Mouse (Mus musculus): ENCODE measurements around the gene Zcchc2.
A peak's percentile ranks its signal among the peaks of the same experiment; 100 is the strongest.

Gene Zcchc2

DNA sequence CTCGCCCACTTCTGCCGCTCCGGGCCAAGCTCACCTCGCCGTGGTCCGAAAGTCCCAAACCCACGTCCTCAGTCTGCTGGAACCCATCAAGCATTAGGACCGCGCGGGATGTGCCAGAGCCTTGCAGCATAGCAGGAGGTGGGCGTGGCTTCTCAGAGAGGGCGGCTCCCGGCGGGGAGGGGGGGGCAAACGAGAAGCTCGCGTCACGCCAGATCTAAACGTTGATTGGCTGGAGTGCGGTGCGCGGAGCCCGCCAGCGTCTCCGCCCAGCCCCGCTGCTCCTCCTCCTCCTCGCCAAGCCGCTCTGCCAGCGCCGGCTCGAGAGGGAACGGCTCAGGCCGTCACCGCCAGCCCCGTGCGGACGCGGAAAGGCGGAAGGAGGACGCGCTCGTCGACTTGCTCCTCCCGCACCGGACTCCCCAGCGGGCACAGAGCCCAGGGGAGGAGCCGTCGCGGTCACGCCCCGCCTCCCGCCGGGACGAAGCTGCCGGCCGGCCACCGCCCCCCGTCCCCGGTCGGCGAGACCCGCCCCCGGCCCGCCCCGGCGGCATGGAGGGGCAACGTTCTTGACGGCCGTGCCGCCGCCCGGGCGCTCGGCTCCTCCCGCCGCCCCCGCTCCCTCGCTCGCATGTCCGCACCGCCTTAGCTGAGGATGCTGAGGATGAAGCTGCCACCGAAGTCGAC lies at the start of gene Zcchc2:
TSS of gene Zcchc2 (plus strand) at position 269 of the 684 bp plus-strand sequence.
- DNase-seq = peak; percentile 99 to 100

- DNase-seq = no peak
Observed at GRCm38 (mm10) chr1:105944927-105945580, 45.2 kb upstream of the Zcchc2 start.

GRCm38 (mm10) chr1:105946581-105947540 lies 43.3 kb upstream of the Zcchc2 start:
- DNase-seq = no peak

GRCm38 (mm10) chr1:105948352-105948751 lies 41.9 kb upstream of the Zcchc2 start:
- DNase-seq = no peak

DNA sequence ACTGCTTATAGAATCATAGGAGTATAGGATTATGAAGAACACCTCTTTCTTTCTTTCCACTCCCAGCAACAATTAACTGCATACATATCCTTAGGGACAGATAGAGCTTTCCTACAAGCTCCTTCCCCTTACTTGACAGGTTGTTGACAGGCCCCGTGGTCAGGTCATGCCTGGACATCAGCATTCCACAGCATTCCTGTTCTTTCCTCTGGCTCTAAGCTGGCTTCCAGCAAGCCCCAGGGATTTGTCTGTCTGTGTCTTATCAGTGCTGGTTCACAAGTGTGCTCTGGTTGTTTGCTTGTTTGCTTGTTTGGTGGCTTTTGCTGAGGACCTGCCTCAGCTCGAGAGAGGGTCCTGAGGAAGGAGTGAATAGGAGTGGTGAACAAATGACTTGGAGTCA lies 36.6 kb upstream of the Zcchc2 start:
- no peak for DNase-seq

GRCm38 (mm10) chr1:105954047-105954446 lies 36.2 kb upstream of the Zcchc2 start:
- no peak for DNase-seq

DNA sequence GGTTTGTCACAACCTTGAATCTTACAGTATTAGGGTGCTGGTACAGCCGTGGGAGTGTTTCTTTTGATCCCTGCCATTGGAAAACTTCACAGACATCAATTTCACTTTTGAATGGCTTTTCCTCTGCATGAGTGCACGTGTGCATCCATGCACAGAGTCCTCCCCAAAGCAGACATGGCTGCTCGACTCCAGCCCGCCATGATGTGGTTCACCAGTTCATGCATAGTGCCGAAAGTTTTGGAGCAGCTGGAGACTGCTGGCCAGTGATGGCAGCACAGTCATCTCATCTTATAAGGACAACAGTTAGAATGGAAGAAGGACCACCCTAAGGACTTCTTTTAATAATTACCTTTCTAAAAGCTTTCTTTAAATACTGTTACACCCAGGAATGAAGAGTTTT lies 34.1 kb upstream of the Zcchc2 start:
- DNase-seq = no peak

DNA sequence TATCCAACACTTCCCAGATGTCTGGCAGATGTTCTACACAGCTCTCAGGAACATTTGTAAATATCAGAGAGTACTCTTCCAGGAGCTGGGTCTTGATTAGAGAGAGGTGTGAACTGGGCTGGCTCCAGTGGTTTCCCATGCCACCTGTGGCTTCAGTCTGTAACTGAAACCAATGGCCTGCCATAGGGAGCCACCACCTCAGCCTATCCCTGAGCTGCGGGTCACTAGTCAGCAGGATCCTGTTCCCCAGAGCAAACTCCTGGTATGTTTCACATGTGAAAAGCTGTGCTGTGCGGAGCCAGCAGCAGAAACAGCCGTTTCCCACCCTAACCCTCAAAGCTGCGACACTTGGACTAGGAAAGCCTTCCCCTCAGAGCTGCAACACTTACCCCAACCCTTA lies 28.7 kb upstream of the Zcchc2 start:
- DNase-seq = no peak

- no peak for DNase-seq
Observed at GRCm38 (mm10) chr1:105962084-105962818, 28.0 kb upstream of the Zcchc2 start.

DNA sequence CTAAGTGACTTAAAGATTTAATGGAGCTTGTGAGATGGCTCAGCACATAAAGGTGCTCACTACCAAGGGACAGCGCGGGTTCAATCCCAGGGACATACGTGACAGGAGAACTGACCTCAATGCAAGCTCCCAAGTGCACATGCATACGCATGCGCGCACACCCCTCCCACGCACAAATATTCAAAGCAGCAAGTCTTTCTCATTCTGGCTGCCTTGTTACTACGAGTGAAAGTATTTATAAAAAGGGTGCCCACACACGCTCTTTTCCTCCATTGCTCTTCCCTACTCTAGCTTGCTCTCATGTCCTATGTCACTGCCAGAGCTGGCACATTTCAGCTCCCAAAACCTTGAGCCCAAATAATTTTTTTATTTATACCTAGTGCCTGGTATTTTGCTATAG lies 27.4 kb upstream of the Zcchc2 start:
- DNase-seq = no peak

- no peak for DNase-seq
Observed at GRCm38 (mm10) chr1:105964514-105964913, 25.7 kb upstream of the Zcchc2 start.

- DNase-seq = no peak
Observed at GRCm38 (mm10) chr1:105965189-105965588, 25.0 kb upstream of the Zcchc2 start.

DNA sequence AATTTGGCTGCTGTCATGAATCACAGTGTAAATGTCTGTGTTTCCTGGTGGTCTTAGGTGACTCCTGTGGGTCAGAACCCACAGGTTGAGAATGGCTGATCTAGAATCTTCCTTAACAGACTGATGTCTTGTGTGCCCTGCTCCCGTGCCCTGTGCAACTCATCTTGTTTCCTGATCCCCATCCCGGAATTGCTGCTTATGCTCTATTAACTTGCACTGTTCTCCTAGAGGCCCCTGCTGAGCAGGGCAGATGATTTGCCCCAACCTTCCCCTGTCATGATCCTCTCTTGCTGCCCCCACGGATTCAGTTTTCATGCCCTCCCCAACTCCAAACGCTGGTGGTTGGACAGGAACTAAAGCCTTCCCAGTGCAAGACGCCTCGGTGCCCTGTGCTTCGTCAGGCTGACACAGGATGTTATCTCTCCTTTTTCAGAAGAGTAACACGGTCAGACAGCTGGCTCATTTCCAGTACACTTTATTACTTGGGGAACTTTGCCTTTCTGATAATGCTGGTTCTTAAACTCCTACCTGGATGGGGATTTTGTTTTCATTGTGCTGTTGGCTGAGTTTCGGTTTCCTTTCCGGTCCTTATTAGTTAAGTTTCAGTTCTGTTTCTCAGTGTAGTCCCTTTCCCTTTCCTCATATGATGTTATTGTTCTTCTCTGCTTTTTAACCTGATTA lies 18.6 kb upstream of the Zcchc2 start:
- DNase-seq = peak; percentile 25 to 45

DNA sequence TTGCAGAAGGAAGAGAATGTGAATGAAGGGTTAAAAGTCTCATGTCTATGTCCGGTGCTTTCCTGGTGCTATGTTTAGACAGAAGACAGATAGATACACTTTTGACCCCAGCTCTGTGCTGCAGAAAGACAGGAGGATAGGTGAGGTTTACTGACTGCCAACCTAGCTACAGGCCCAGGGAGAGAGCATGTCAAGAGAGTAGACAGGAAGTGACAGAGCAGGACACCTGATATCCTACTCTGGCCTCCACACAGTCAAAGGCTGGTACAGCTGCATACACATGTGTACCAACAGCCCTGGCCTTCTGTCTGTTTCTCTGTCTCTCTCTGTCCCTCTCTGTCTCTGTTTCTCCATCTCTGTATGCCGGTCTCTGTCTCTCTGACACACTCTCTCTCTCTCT lies 16.2 kb upstream of the Zcchc2 start:
- DNase-seq = no peak

DNA sequence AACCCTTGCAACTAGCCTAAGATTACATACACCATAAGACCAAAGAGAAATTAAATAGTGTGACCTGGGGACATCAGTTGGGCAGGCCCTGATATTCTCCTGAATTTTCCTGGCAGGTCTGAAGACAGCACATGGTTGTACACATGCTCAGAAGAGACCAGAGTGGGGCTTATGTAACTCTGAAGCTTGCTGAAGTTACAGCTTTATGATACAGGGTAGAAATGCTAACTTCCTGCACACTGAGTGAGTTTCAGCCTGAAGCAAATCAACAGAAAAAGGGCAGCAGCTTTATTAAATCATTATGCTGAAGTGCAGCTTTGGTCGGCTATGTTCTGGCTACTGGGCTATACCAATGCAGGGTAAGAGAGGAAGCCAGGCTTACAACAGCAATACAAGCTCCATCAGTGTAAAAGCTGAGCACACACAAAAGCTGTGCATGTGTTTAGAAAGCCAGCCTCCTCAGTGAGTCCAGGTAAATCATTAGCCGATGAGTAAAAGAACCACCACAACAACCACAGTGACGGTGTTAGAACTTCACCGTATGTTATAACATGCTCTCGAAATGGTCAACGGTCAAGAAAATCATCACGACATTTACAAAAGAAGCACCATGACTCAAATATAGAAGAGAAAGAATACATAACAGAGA lies 12.6 kb upstream of the Zcchc2 start:
- DNase-seq = no peak

- DNase-seq = no peak
Observed at GRCm38 (mm10) chr1:105980849-105981610, 9.2 kb upstream of the Zcchc2 start.

DNA sequence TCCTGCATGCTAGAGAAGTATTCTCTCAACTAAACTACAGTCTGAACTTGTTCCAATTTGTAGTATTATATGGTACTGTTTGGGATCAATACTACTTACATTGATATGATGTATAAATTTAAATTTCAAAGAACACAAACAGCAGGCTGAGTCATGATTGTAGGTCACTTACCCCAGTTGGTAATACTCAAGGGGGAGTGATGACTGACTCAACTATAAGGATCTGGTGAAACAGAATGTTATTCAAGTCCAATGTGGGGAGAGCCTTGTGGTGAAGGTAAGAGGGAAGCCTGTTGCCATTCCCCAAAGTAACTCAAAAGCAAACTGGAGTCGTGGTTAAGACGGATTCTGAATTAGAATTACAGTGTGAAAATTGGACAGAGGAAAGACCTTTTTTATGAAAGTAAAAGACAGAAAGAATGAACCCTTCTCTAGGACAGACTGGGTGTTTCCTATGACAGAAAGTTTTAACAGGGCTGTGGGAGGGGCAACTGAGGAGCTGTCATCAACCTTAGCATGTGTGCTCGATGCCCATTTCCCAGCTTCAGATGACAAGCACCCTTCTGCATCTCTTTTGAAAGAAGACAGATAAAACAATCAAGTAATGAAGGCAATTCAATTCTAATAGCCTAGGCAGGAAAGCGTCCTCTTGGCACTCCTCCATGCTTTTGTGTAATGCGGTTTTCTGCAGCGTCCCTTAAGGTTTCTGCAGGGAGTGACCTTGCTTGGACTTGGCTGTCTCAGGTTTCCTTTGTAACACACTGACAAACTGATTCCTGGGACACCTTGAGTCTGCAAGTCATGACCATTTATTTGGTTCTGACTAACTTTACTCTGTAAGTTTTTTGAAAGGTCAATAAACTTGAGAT lies 7.5 kb upstream of the Zcchc2 start:
- peak; percentile 31 to 46 for DNase-seq

DNA sequence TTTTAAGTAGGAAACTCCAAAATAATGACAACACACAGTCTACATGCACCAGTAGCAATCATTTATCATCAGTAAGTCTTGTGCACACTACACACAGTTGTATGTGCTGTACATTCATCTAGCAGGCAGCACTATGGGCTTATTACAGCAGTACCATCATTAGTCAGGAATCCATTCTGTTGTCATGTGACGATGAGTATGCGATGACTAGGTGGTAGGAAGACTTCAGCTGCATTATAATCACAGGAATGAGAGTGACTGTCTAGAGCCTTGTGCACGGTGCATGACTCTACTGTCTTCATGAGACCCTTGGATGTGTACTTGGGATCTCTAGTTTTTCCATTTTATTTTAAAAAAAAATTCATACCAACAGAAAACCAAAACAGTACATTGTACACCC lies 6.0 kb upstream of the Zcchc2 start:
- no peak for DNase-seq

DNA sequence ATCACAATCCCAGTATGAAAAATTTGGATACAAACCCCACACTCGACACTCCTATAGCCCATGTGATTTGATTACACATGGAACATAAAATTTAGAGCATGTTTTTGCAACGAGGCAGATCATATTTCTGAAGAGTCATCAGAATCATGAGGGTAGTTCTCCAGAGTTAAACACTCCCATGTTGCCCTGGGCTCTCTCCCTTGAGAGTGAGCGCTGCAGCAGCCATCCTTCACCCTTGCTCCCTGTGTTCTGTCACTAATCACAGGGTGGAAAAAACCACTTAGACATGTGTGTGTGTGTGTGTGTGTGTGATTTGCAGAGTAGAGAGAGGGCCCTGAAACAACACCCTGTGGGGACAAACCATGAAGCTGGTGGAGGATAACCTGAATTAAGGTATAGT lies 2.0 kb upstream of the Zcchc2 start:
- no peak for DNase-seq
